Mouse (Mus musculus) liver, embryonic 11.5 days (tissue): ENCODE results near the gene Mgat5. TPM values are rescaled to one million over a fixed set of nuclear protein-coding genes. Genes with fewer than 3 reads are reported as not detected.

Experiments used
- ATAC-seq: fragments of 200-750 bp; cut with Nextera tagmentation; replicated peaks from 2 replicates; pipeline ENCODE4 v1.8.0; 2017; ENCODE audit warnings: moderate number of reproducible peaks, mild to moderate bottlenecking, moderate TSS enrichment, moderate library complexity; ENCODE audit not compliant: low FRiP score
- DNase-seq: peaks from one replicate; pipeline ENCODE4 v3.0.0-alpha.2; 2017; ENCODE audit warnings: low spot score
- H3K27ac ChIP-seq: fragments of 300-500 bp; sonication (generic); 2 replicates; pipeline ENCODE4 v1.5.1; 2014; ENCODE audit warnings: mild to moderate bottlenecking, low read depth, low read length, control low read depth
- H3K27me3 ChIP-seq: fragments of 300-500 bp; sonication (generic); replicated peaks from 2 replicates; pipeline ENCODE4 v1.6.1; 2014; ENCODE audit warnings: low read length, mixed read lengths; ENCODE audit not compliant: control insufficient read depth, insufficient read depth
- H3K36me3 ChIP-seq: fragments of 300-500 bp; sonication (generic); 2 replicates; pipeline ENCODE4 v1.6.1; 2014; ENCODE audit warnings: mild to moderate bottlenecking, low read length, moderate library complexity, mixed read lengths; ENCODE audit not compliant: control insufficient read depth, insufficient read depth
- H3K4me1 ChIP-seq: fragments of 300-500 bp; sonication (generic); replicated peaks from 2 replicates; pipeline ENCODE4 v1.6.1; 2014; ENCODE audit warnings: low read length, mixed read lengths; ENCODE audit not compliant: control insufficient read depth, insufficient read depth
- H3K4me2 ChIP-seq: fragments of 300-500 bp; sonication (generic); 2 replicates; pipeline ENCODE4 v1.6.1; 2014; ENCODE audit warnings: mild to moderate bottlenecking, control low read depth, moderate library complexity
- H3K4me3 ChIP-seq: fragments of 300-500 bp; sonication (generic); 2 replicates; pipeline ENCODE4 v1.5.1; 2014; ENCODE audit warnings: low read depth, low read length, control low read depth
- H3K9ac ChIP-seq: fragments of 300-500 bp; sonication (generic); 2 replicates; pipeline ENCODE4 v1.6.1; 2014; ENCODE audit warnings: low read depth, low read length, control low read depth
- H3K9me3 ChIP-seq: fragments of 300-500 bp; sonication (generic); 2 replicates; pipeline ENCODE4 v1.6.1; 2016; ENCODE audit warnings: low read length, inconsistent platforms, mixed read lengths; ENCODE audit not compliant: control insufficient read depth
- WGBS: fragments of 180-500 bp; shearing (Covaris S2); extraction: QIAGEN DNeasy Blood & Tissue Kit; methylation state at CpG from one replicate; pipeline ENCODE4 v1.1.7; 2014; 5-methylcytosine and 5-hydroxymethylcytosine counted together
- polyA plus RNA-seq: library from polyadenylated mRNA; unstranded; fragments of >200 nt; fragmentation: Nextera tagmentation; extraction: Ambion mirVana; gene quantifications from 2 replicates; pipeline ENCODE4 v1.2.1, GENCODE M21; 2014

The Mgat5 gene
- polyA plus RNA-seq, 1 experiment from 2014 or later, result 2.3 TPM

DNA sequence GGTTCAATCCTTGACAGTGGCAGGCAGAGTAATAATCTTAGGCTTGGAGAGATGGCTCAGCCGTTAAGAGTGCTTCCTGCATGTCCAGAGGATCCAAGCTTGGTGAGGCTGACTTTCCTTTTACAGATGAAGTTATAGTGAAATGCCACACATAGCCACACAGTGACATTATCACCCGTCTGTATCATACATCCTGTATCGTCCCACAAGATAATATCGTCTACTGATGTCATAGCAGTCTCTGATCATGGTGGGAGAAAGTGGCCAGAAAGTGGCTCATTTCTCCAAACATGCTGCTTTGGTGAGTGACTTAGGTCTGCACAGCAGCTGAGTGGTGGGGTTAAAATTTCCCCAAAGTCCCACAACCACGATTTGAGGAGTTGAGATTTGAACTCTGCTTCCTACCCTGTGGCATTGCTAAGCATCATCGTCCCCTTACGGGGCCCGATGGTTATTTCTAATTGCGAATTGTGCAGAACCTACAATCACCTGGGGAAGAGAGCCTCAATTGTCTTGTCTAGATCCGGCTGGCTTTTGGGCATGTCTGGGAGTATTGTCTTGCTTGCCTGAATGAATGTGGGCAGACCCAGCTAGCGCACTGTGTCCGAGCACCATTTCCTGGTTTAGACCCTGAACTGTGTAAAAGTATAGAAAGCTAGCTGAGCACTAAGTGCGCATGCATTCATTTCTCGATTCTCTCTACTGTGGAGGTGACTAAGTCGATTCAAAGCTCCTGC lies 37.5 kb downstream of the Mgat5 start:
- Histone ChIP-seq H3K9me3 (no peaks in the 10 kb centered on the region), H3K27me3 (no peaks in the 10 kb centered on the region), H3K36me3 (no peaks in the 10 kb centered on the region), H3K4me3 (no peak overlapping the region), H3K27ac (no peak overlapping the region), H3K4me2 (peak overlapping the region; percentile 37), H3K4me1 (peaks cover 7% of the 10 kb centered on the region; the same call in 1 of the 2 replicates), H3K9ac (no peak overlapping the region)
- DNase-seq (no peak), ATAC-seq (no peak)
- 64% methylated on average over 15 of the region's 15 CpGs for WGBS

DNA sequence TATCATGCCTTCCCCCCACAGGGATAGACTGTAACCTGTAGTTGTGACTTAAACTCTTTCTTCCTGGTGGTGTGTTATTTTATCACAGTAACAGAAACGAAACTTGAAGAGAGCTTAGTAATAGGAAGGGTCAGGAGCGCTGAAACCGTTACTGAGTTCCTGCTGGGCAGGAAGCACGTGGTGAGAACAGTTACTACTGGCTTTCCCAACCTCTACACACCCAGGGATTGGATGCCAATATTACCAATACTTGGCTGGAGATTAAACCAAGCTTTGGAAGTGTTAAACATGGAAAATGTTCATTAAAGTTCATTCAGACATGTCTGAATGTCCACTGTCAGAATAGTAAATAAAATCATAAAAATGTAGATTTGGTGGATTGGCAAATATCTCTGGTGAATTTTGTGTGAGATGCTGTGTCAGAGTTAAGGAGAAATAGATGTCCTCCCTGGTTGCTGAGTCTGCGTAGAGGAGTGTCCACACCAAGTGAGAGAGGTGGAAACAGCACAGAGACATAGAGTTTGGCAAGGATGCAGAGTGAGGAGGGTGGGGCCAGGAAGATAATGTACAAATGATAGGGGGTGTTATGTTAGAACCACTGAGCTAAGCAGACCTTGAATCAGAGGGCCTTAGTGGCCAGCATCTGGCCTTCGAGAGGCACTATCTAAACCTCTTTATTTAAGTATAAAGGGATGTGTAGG lies 38.2 kb downstream of the Mgat5 start:
- H3K4me1 ChIP-seq, result peaks cover 7% of the 10 kb centered on the region; the same call in 1 of the 2 replicates
- H3K9ac ChIP-seq, result no peak overlapping the region
- H3K27ac ChIP-seq, result no peak overlapping the region
- H3K4me2 ChIP-seq, result peak overlapping the region; percentile 37
- H3K4me3 ChIP-seq, result no peak overlapping the region
- no peaks in the 10 kb centered on the region for H3K9me3 ChIP-seq
- 45% methylated on average over 6 of the region's 6 CpGs for WGBS
- no peaks in the 10 kb centered on the region for H3K36me3 ChIP-seq
- no peaks in the 10 kb centered on the region for H3K27me3 ChIP-seq
- DNase-seq, result no peak
- ATAC-seq, result no peak

DNA sequence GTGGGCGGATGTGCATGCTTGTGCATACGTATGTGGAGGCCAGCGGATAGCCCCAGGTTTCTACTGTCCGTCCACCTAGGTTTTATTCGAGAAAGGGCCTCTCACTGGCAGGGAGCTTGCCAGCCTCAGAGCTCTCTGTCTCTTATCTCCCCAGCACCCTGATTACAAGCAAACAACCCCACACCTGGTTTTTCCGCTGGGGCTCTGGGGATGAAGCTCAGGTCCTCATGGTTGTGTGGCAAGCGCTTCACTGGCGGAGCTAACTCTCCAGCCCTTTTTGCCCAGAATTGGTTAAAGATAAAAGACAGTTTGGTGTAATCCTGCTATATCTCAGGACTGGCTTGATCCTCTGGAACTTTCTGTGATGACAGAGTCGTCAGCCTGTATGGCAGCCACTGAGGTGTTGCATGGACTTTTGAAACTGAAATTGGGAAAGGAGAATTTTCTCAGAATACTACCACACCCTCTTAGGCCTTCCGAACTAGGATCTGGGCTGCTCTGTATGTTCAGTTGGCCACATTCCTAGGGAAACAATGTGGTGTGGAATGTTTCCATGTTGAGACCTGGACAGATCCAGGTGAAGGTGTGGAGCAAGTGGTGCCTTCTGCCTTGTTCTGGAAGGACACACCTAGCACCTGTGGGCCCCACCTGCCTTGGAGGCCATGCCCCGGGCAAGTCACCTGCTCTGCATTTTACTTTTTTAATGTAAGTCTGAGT lies 39.4 kb downstream of the Mgat5 start:
- no peaks in the 10 kb centered on the region for H3K27me3 ChIP-seq
- H3K4me2 ChIP-seq, result no peak overlapping the region
- H3K9ac ChIP-seq, result no peak overlapping the region
- ATAC-seq (no peak), DNase-seq (no peak)
- WGBS, result 81% methylated on average over 11 of the region's 11 CpGs
- H3K27ac ChIP-seq, result no peak overlapping the region
- no peak overlapping the region for H3K4me3 ChIP-seq
- H3K36me3 ChIP-seq, result no peaks in the 10 kb centered on the region
- no peaks in the 10 kb centered on the region for H3K9me3 ChIP-seq
- peaks cover 7% of the 10 kb centered on the region; the same call in 1 of the 2 replicates for H3K4me1 ChIP-seq

DNA sequence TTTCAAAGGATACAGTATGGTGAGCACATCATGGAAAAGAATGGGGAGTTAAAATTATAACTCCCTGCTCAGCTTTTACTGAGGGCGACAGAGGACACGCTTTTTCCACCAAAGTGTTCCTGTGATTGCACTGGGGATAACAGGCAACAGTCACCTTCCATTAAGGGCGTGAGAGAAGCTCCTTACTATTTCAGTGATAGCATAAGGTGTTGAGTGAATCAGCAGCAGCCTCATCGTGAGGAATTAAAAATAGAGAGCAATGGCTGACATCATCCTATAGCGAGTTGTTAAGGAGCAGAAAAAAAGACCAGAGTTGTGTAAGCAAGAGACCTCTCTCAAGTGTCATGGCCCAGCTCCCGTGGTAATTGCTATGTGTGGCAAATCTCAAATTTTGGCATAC lies 41.3 kb downstream of the Mgat5 start:
- WGBS, result 87% methylated on average over 6 of the region's 6 CpGs
- DNase-seq, result no peak
- ATAC-seq, result no peak
- Histone ChIP-seq H3K9me3 (no peaks in the 10 kb centered on the region), H3K4me1 (peaks cover 4% of the 10 kb centered on the region; the same call in 1 of the 2 replicates), H3K4me2 (no peak overlapping the region), H3K9ac (no peak overlapping the region), H3K36me3 (no peaks in the 10 kb centered on the region), H3K27me3 (no peaks in the 10 kb centered on the region), H3K4me3 (no peak overlapping the region), H3K27ac (no peak overlapping the region)

DNA sequence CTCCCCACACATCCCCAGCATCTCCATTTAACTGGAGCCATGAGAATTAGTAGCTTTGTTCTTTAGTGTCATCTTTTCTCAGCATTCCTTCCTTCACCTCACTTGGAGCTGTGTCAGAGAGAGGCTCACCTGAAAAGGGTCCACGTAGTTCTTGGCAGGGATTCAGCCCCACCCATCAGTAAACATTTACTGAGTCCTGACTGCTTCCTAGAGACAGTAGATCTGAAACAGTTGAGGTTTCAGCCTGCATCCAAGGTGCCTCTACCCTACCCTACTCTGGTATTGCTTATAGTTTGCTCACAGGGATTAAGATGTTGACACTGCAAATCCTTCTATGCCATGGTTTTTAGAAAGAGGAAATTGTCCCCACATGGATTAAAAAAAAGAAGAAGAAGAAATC lies 43.6 kb downstream of the Mgat5 start:
- no peak overlapping the region for H3K27ac ChIP-seq
- no peak overlapping the region for H3K9ac ChIP-seq
- ATAC-seq (no peak), DNase-seq (no peak)
- no peaks in the 10 kb centered on the region; the same call in 1 of the 2 replicates for H3K4me1 ChIP-seq
- 57% methylated on average over 1 of the region's 1 CpGs for WGBS
- H3K4me3 ChIP-seq, result no peak overlapping the region
- H3K36me3 ChIP-seq, result no peaks in the 10 kb centered on the region
- H3K4me2 ChIP-seq, result no peak overlapping the region
- H3K9me3 ChIP-seq, result no peaks in the 10 kb centered on the region
- H3K27me3 ChIP-seq, result no peaks in the 10 kb centered on the region

DNA sequence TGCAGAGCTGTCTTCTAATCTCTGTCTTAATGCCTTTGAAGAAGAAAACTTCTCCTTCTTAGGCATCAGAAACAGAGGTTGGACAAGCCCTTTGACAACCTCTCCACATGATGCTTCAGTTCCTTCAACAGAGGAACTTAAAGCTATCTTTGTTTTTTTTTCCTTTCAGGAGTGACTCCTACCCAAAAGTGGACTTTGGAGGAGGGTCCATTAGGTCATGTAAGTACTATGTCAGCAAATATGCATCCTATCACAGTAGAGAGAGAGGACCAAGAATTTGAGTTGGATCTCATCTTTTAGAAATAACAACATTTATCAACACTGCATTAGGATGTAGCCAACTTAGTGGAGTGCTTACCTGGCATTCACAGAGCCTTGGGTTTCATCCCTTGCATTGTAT lies 44.8 kb downstream of the Mgat5 start:
- no peak overlapping the region for H3K9ac ChIP-seq
- H3K4me2 ChIP-seq, result no peak overlapping the region
- H3K27ac ChIP-seq, result no peak overlapping the region
- no peak for ATAC-seq
- no peaks in the 10 kb centered on the region for H3K27me3 ChIP-seq
- H3K4me3 ChIP-seq, result no peak overlapping the region
- no peaks in the 10 kb centered on the region for H3K36me3 ChIP-seq
- no peak for DNase-seq
- no peaks in the 10 kb centered on the region for H3K4me1 ChIP-seq
- no peaks in the 10 kb centered on the region for H3K9me3 ChIP-seq

DNA sequence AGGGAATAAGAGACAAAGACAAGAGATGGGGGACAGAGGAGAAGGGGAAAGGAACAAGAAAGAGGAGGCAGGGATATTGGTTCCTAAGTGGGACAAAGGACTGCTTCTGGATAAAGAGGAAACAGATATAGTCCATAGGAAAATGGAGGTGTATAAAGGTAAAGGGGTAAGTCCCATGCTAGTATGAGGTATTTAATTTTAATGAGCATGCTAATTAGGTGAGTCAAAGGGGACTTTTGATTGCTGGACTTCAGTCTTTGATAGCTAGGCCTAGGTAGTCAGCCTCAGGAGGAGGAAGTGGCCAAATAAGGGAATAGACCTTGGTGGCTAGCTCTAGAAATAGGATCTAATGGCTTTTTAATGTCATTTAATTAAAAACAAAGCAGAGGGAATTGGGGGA lies 45.5 kb downstream of the Mgat5 start:
- Histone ChIP-seq H3K27me3 (no peaks in the 10 kb centered on the region), H3K4me2 (no peak overlapping the region), H3K9ac (no peak overlapping the region), H3K27ac (no peak overlapping the region), H3K4me3 (no peak overlapping the region), H3K9me3 (no peaks in the 10 kb centered on the region), H3K36me3 (no peaks in the 10 kb centered on the region), H3K4me1 (no peaks in the 10 kb centered on the region)
- ATAC-seq (no peak), DNase-seq (no peak)

DNA sequence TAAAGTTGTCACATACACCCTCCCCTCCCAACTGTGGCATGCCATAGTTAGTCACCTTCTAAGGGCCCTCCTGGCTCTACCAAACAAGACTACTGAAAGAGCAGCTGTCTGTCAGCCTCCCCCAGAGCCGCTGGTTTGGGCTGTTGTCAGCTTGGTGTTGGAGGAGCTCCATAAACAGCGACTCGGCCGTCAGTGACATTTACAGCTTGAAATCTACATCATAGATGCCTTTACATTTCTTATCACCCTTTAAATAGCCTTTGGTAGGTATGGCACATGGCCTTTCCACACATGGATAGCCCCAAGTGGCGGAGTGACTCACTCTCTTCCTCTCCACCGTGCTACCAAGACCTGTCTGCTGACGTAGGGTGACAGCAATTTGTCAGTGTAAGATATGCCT lies 46.9 kb downstream of the Mgat5 start:
- H3K4me1 ChIP-seq, result no peaks in the 10 kb centered on the region
- WGBS, result 84% methylated on average over 7 of the region's 7 CpGs

More for the DNA sequence above, 46.9 kb downstream of the Mgat5 start:
- H3K9me3 ChIP-seq, result no peaks in the 10 kb centered on the region
- H3K36me3 ChIP-seq, result no peaks in the 10 kb centered on the region
- no peaks in the 10 kb centered on the region for H3K27me3 ChIP-seq
- ATAC-seq, result no peak
- H3K27ac ChIP-seq, result no peak overlapping the region
- no peak overlapping the region for H3K9ac ChIP-seq
- no peak overlapping the region for H3K4me3 ChIP-seq
- no peak overlapping the region for H3K4me2 ChIP-seq
- DNase-seq, result no peak
